Mouse (Mus musculus) brain, embryonic 14.5 days (tissue): ENCODE results near the gene 1700001L19Rik.

Source experiments
- CTCF ChIP-seq: fragments of 200-500 bp; IDR thresholded peaks from 2 replicates; pipeline ENCODE4 v1.5.1; 2012; ENCODE audit warnings: inconsistent platforms, mild to moderate bottlenecking, moderate library complexity, borderline replicate concordance; ENCODE audit not compliant: insufficient read depth, insufficient read length; ENCODE audit errors: extremely low read depth
- POLR2A ChIP-seq: fragments of 200-500 bp; IDR thresholded peaks from 2 replicates; pipeline ENCODE4 v1.6.1; 2012; ENCODE audit warnings: mild to moderate bottlenecking, inconsistent platforms, borderline replicate concordance; ENCODE audit not compliant: poor library complexity, insufficient read depth, insufficient read length, severe bottlenecking; ENCODE audit errors: extremely low read depth

DNA sequence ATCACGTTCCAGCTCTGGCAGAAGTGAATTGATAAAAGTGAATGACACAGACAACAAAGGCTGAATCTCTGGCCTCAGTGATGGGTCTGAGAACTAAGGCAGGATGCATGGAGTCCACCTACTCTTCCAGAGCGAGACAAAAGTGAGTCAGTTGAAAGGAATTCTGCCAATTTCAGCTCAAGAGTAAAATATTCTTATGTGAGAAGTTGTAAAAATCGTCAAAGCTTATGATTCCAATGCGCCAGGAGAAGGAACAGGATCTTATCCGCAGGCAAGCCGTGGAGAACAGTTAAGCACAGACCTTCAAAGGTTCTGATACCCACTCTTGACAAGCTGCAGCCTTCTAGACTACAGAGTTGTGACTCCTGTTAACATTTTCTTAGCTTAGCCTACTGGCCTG is 5.9 kb downstream of the 1700001L19Rik start:
- TF ChIP-seq CTCF, result no peak
- TF ChIP-seq POLR2A, result no peak
